Mouse (Mus musculus) ES-CJ7 (cell line): ENCODE results near the gene Mfsd4b2.

Experiments used
- DNase-seq: peaks from one replicate; pipeline ENCODE4 v3.0.0; 2011; ENCODE audit warnings: low read depth, low spot score

Gene Mfsd4b2

GRCm38 (mm10) chr10:39893702-39894697 lies 32.7 kb downstream of the Mfsd4b2 start:
- no peak for DNase-seq

DNA sequence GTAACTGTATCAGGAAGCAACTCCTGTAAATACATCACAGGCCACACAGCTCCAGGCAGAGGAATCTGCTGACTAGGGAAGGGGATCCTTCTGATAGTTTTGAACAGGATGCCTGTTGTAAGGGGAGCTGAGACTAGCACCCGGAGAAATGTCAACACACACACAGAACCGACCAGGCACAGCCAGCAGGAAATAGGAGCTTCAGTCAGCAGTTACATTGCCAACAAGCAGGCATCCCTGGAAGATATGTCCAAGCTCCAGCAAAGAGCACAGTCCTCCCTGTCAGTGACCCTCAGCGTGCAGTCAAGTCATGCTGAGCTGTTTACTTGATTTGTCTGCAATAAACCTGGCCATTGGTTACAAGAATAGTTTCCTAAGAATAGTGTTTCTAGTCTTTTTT lies 38.1 kb downstream of the Mfsd4b2 start:
- no peak for DNase-seq
